Mouse (Mus musculus) megakaryocyte-erythroid progenitor cell, adult 5-6 weeks (primary cell): ENCODE results near the gene Tmem62. TPM values are rescaled to one million over a fixed set of nuclear protein-coding genes. Genes with fewer than 3 reads are reported as not detected.
"Not testable (repeated sequence)": the region's sequence is repeated elsewhere in the genome, so short reads cannot be mapped to it uniquely, and the experiment has no call there.

Experiments used
- ATAC-seq: replicated peaks from 2 replicates; pipeline ENCODE4 v1.8.0; 2016; ENCODE audit warnings: mild to moderate bottlenecking, inconsistent platforms; ENCODE audit not compliant: severe bottlenecking, poor library complexity, low FRiP score, low TSS enrichment
- total RNA-seq, 2 experiments: library from RNA; stranded (forward) in 1 of 2; stranded (reverse) in 1 of 2; fragments of 200-1000, 215-1000 nt in 1 of 2; fragments of >200 nt in 1 of 2; fragmentation: Nextera tagmentation in 1 of 2; gene quantifications; 2 replicates each; pipeline ENCODE4 v1.2.3; 2014 to 2017

Gene Tmem62
- total RNA-seq, 2 experiments from 2014 or later = 4.4 to 16.5 TPM

DNA sequence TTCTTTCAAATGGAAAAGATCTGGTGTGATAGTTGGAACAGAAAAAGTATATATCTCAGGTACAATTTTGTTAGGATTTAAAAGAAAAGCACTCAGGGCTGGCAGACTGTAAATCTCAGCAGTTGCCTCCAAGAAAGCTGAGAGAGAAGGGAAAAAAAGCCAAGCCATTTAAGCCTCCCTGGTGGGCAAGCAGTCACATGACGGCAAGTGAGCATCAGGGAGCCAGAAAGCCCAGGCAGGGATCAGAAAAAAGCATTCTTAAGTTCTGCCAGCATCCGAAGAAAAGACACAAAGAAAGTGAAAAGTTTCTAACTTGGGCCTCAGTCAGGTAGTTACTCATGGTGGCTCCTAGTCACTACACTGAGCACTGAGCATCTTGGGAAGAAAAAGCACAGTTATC lies 6.8 kb downstream of the Tmem62 start:
- no peak for ATAC-seq

DNA sequence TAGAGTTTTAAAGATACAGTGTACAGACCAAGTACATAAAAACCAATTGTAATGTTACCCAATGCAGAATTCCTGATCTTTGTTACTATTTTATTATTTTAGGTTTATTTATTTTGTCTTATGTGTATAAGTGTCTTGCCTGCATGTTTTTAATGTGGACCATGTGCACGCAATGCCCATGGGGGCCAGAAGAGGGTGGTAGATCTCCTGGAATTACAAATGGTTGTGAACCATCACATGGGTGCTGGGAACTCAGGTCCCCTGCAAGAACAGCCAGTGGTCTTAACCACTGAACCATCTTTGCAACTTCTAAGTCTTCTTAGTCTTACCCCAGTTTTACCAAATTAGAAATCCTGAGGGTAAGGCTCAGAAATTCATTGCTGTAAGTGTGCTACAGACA lies 8.4 kb downstream of the Tmem62 start:
- ATAC-seq = no peak

DNA sequence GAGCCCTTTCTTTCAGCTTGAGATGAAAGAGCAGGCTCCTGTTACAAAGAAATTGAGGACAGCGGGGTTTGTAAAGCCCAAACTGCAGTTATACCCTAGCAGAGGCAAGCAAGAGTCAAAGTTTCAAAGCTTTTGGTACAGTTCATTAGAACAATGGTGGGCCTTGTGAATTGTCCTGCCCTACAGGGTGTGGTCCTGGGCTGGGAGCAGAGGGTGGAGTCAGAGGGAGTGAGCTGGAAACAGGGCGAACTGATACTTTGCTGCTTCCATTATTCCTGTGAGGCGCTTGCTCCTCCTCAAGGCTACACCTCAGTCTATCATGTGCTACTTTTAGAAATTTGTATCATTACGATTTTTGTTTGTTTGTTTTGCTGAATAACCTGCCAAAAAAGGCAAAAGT lies 14.4 kb downstream of the Tmem62 start:
- ATAC-seq = no peak; the same call in 1 of the 2 replicates

DNA sequence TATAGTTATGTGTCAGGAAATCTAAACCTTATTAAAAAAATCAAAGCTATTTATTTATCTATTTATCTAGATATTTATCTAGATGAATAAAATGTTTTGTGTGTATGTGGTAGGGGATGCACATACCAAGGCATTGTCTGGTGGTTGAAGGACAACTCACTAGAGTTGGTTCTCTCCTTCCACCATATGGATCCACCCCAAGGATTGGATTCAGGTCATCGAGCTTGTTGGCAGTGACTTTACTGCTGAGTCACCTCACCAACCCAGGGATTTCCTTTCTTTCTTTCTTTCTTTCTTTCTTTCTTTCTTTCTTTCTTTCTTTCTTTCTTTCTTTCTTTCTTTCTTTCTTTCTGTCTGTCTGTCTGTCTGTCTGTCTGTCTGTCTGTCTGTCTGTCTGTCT lies 19.8 kb downstream of the Tmem62 start:
- ATAC-seq = not testable (repeated sequence)

DNA sequence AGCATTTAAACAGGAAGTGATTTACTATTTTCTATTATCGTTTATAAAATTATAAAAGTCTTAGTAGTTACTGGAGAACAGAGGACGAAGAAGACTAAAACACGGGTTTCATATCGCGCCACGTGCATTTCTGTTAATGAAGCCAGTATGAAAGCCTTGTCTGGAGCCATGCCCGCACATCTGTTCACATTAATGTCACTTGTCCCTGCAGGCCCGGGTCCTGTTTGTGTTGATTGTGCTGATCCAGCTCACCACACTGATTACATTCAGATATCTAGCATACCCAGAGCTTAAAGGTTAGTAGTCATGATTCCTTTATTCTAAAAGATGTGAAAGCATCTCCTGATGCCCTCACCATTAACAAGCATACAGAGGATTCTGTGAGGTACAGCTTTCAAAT lies 22.0 kb downstream of the Tmem62 start:
- peak; percentile 83 for ATAC-seq

GRCm38 (mm10) chr2:121003586-121003985 lies 26.8 kb downstream of the Tmem62 start:
- ATAC-seq = no peak

- no peak for ATAC-seq
Observed at GRCm38 (mm10) chr2:121004018-121004811, 27.4 kb downstream of the Tmem62 start.

DNA sequence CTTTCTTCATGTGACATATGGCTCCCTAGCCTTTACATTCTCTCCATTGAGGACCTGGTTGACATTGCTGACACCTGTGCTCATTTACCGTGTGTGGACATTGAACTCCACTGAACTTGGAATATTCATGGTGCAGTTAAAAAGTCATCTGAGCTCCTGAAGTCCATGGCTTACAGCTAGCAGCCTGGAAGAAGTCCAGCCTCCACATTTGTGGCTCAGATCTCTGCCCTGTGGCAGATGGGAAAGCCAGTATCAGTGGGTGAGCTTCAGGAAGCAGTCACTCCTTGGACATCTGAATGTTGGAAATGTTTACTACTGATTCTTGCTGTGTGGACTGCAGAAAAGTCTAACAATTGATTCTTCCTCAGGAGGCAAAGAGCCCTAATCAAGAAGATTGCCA lies 30.2 kb downstream of the Tmem62 start:
- ATAC-seq = no peak

- peak; percentile 96 for ATAC-seq
Observed at GRCm38 (mm10) chr2:121007925-121008663, 31.3 kb downstream of the Tmem62 start, which contains the start of gene Ccndbp1. Gene Ccndbp1, plus strand, starts transcription at chr2:121008403.

DNA sequence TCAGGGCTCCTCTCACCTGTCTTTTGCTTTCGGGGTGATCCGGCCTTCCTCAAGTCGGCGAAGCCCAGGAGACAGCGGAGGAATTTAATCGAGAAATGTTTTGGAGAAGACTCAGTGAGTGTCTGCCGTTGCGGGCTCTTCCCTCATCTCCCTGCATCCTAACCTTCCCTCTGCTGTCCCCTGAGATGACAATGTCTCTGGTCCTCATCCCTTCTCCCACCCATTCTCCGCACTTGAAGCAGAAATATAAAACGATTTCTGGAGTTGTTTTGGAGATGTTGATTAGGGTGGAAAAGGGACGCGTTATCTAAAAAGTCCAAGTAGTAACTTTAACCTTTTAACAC lies 31.8 kb downstream of the Tmem62 start:
- ATAC-seq = no peak

DNA sequence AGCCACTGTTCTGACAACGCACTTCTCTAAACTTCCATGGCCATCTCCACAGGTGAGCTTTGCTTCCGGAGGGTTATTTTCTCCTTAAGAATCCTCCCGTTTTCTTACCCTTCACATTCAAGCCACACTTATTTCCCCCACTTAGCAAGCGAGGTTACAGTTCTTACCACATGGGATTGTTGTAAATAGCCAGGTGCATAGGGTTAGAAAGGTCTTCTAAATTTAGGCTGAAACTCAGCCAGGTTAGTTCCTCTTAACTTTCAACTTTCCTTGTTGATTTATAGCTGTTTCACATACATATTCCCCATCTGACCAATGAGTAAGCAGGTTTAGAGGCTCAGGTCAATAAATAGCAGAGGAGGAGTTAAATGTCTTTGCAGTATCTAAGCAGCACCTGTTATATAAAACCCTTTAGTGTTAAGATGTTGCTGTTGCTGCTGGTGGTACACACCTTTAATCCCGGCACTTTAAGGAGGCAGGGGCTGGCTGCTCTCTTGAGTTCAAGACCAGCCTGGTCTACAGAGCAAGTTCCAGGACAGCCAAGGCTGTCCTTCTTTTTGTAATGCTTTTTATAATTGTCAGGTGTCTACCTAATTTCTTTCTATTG lies 32.4 kb downstream of the Tmem62 start:
- ATAC-seq = no peak

- no peak for ATAC-seq
Observed at GRCm38 (mm10) chr2:121012676-121013075, 35.9 kb downstream of the Tmem62 start.

DNA sequence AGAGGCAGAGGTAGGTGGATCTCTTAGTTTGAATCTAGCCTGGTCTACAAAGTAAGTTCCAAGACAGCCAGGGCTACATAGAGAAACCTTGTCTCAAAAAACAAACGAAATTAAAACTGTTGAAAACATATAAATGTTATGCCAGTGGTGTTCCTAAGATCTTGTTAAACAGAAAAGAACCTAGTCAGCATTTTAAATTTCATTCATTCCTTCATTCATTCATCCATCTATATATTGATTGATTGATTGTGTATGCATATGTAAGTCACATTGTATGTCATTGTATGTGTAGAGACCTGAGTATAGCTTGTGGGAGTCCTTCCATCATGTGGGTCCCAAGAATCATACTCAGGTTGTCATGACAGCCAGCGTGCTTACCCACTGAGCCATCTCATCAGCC lies 38.7 kb downstream of the Tmem62 start:
- ATAC-seq = no peak

- no peak for ATAC-seq
Observed at GRCm38 (mm10) chr2:121016226-121016625, 39.4 kb downstream of the Tmem62 start.

DNA sequence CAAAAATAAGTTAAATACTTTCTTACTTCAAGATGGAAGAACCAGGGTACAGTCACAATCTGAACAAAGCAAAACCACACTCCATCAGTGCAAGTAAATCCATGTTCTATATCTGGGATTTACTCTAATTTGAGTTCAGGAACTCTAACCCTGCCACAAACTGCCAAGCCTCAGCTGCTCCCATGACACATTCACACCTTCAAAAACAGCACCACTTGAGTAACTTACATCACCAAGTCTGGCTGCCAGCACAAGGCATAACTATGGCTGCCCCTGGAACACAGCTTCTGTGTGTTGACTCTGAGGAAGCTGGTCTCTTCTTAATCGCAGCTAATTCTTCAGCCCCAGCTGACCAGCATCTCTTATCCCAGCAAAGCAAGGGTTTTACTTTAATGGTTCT lies 40.3 kb downstream of the Tmem62 start:
- ATAC-seq = no peak

DNA sequence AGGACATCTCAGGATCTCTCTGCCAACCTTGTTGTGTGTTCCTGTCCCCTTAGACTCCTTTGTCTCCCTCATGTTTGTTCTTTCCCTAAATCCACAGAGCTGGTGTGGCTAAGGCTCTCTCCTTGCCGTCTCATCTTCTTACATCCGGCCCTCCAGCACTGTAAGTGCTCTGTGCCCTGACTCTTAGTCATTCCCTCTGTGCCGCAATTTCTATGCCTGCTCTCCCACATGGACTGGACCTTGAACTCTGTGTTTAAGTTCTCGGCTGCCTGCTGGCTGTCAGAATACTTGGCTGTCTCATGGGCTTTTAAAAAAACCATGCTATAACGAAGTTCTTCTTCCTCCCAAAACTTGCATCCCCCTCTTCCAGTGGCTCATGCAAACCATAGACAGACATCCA lies 46.1 kb downstream of the Tmem62 start:
- no peak for ATAC-seq

- peak; percentile 97 for ATAC-seq
Observed at GRCm38 (mm10) chr2:121036733-121037341, 60.0 kb downstream of the Tmem62 start, which contains the start of gene Epb42. Gene Epb42, minus strand, starts transcription at chr2:121037072.

- ATAC-seq = not testable (repeated sequence)
Observed at GRCm38 (mm10) chr2:121038851-121039250, 62.0 kb downstream of the Tmem62 start.

GRCm38 (mm10) chr2:121039382-121039781 lies 62.6 kb downstream of the Tmem62 start:
- ATAC-seq = no peak

- ATAC-seq = peak; percentile 39; the same call in 1 of the 2 replicates
Observed at GRCm38 (mm10) chr2:121041098-121041497, 64.3 kb downstream of the Tmem62 start.
